20 mouse cellular contexts compared by ENCODE assay signal in the genomic region with DNA sequence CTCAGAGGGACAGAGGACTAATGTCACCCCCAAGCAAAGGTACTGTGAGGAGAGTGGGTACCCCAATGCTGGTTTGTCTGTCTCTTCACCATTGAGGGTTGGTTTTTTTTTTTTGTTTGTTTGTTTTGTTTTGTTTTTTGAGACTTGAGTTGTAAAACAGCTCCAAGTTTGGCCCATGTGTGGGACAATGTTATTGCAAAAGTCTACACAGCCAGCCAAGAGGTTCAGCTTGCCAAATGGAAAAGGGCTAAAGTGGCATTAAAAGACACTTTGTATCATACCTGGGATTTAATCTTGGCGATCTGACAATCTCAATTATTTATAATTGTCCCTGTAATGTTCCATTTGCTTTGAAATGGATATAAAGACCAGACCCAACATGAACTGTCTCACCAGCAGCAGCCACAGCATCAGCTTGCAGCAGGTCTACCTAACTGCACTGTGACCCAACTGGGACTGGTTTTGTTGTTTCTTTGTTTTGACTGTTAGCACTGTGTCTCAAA.
"Had no signal": no experiment of that assay in that cellular context is flagged by ENCODE, and none has a peak within 500 bp of the region (broad histone marks: within the 10 kb centered on the region; RNA-seq: fewer than 3 reads in every experiment).

No protein-coding gene starts in this region.

- DNase-seq: lung, embryonic 14.5 days; lung, postnatal 10 days; lung, postnatal 4 days; midbrain, embryonic 14.5 days; retina, postnatal 1 day; right cerebral cortex, adult 18-20 months; right cerebral cortex, postnatal 25 days; right cerebral cortex, postnatal 4 days; spleen, adult 18-20 months; thymus, adult 2 months; thymus, postnatal 25 days; thymus, postnatal 4 days had no signal

- H3K9ac ChIP-seq: lung, embryonic 14.5 days; midbrain, embryonic 12.5 days; neural tube, embryonic 13.5 days; neural tube, embryonic 15.5 days; stomach, embryonic 15.5 days had no signal

- H3K9me3 ChIP-seq: midbrain, embryonic 10.5 days; neural tube, embryonic 13.5 days; neural tube, embryonic 15.5 days; stomach, embryonic 15.5 days had no signal

- H3K27me3 ChIP-seq: midbrain, embryonic 12.5 days; neural tube, embryonic 13.5 days; neural tube, embryonic 15.5 days; stomach, embryonic 15.5 days had no signal

- H3K4me1 ChIP-seq: midbrain, embryonic 10.5 days; midbrain, embryonic 12.5 days; neural tube, embryonic 13.5 days; neural tube, embryonic 15.5 days; stomach, embryonic 15.5 days had no signal

- H3K4me3 ChIP-seq: midbrain, embryonic 10.5 days; midbrain, embryonic 12.5 days; myocyte; neural tube, embryonic 13.5 days; neural tube, embryonic 15.5 days; stomach, embryonic 15.5 days had no signal

- H3K36me3 ChIP-seq: midbrain, embryonic 10.5 days; midbrain, embryonic 12.5 days; stomach, embryonic 15.5 days had no signal

- H3K27ac ChIP-seq: midbrain, embryonic 10.5 days; midbrain, embryonic 12.5 days; neural tube, embryonic 13.5 days; neural tube, embryonic 15.5 days; stomach, embryonic 15.5 days; stomach, postnatal 0 days had no signal

- ATAC-seq: midbrain, embryonic 16.5 days had no signal

- H3K4me2 ChIP-seq: lung, embryonic 14.5 days; midbrain, embryonic 12.5 days; neural tube, embryonic 13.5 days; neural tube, embryonic 15.5 days; stomach, embryonic 15.5 days had no signal
